ENCODE assay signal across 18 mouse cellular contexts in the genomic region with DNA sequence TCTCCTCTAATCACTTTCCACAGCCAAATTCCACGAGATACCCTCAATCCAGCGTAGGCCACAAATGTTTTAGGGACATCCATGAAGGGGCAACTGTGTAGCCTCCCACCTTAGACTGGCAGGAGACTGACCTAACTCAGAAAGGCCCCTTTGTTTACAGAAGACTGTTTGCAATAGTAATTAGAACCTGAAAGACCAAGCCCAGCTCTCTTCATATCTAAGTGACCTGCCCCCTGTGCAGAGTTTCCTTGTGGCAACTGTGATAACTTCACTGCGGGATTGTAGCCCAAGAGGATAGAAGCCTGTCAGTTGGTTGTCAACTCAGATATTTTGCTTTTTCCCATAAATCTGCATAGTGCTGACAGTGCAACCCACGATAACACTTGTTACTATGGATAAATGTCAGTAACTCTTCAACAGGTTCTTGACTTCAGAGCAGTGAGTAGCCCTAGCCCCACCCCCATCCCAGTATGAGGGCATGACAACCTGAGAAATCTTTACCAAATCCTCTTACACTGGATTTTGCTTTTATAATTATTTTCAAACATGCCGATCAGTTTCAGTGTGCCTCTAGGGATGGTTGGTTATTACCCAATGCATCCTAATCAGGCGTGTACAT.
A peak's percentile ranks its signal among the peaks of the same experiment; 100 is the strongest.
DNase-seq lines count a peak whose midpoint lies in the region; ATAC-seq and TF ChIP-seq lines count a peak whose summit lies in the region.
"Had no signal": no experiment of that assay in that cellular context is flagged by ENCODE, and none has a peak within 500 bp of the region (broad histone marks: within the 10 kb centered on the region; RNA-seq: fewer than 3 reads in every experiment).

No protein-coding gene starts in this region.

- H3K4me3 ChIP-seq in forebrain, embryonic 11.5 days (ENCODE audit: low read depth, low read length) = no peak overlapping the region
- H3K4me3 ChIP-seq in forebrain, embryonic 14.5 days (ENCODE audit: low read depth, low read length) = no peak overlapping the region
- no peak overlapping the region for H3K4me3 ChIP-seq in hindbrain, embryonic 14.5 days (replicated peaks; ENCODE audit: low read length)
- H3K4me3 ChIP-seq in midbrain, embryonic 15.5 days = no peak overlapping the region
- H3K4me3 ChIP-seq: forebrain, embryonic 15.5 days; gastrocnemius, adult 2 months had no signal

- no peak overlapping the region for H3K4me2 ChIP-seq in forebrain, embryonic 11.5 days (ENCODE audit: low read depth, low read length, severe bottlenecking)
- no peak overlapping the region for H3K4me2 ChIP-seq in forebrain, embryonic 14.5 days (ENCODE audit: low read length)
- H3K4me2 ChIP-seq in hindbrain, embryonic 14.5 days (replicated peaks) = no peak overlapping the region
- no peak overlapping the region for H3K4me2 ChIP-seq in midbrain, embryonic 15.5 days
- H3K4me2 ChIP-seq: forebrain, embryonic 15.5 days had no signal

- peak; percentile 63 for ATAC-seq in forebrain, embryonic 11.5 days (replicated peaks; ENCODE audit: low FRiP score)
- no peak for ATAC-seq in forebrain, embryonic 14.5 days
- peak; percentile 46; the same call in 1 of the 2 replicates for ATAC-seq in hindbrain, embryonic 14.5 days (ENCODE audit: low FRiP score)
- ATAC-seq in midbrain, embryonic 15.5 days (replicated peaks) = peak; percentile 72
- ATAC-seq: activated CD4-positive, CD25-positive, alpha-beta regulatory T cell, adult 4 months had no signal

- DNase-seq in forebrain, embryonic 11.5 days (ENCODE audit: low spot score) = peak; percentile 37
- DNase-seq in forebrain, embryonic 14.5 days (ENCODE audit: low spot score) = no peak
- DNase-seq in brain, embryonic 14.5 days (ENCODE audit: low read depth) = peak; percentile 32
- DNase-seq in hindbrain, embryonic 14.5 days (ENCODE audit: low spot score) = no peak
- DNase-seq in MN1 (ENCODE audit: low spot score) = no peak
- no peak for DNase-seq in natural killer cell, adult 2 months (ENCODE audit: low spot score in 2 of 2)
- DNase-seq in adrenal gland, postnatal 10 days = no peak
- DNase-seq: cerebellum, postnatal 25 days; gastrocnemius, adult 2 months; heart, adult 18-20 months; kidney, postnatal 4 days; layer of hippocampus, postnatal 36 days; lung, adult 2 months; lung, postnatal 4 days; thymus, adult 2 months had no signal

- no peaks in the 10 kb centered on the region; the same call in 1 of the 2 replicates for H3K36me3 ChIP-seq in forebrain, embryonic 11.5 days (ENCODE audit: control insufficient read depth, insufficient read depth, low read length)
- H3K36me3 ChIP-seq in forebrain, embryonic 14.5 days (ENCODE audit: control insufficient read depth, insufficient read depth, low read length) = peaks cover 7% of the 10 kb centered on the region
- H3K36me3 ChIP-seq in hindbrain, embryonic 14.5 days (replicated peaks; ENCODE audit: control insufficient read depth, insufficient read depth) = no peaks in the 10 kb centered on the region; the same call in 1 of the 2 replicates
- H3K36me3 ChIP-seq in midbrain, embryonic 15.5 days (replicated peaks) = no peaks in the 10 kb centered on the region
- H3K36me3 ChIP-seq: forebrain, embryonic 15.5 days had no signal

- H3K4me1 ChIP-seq in forebrain, embryonic 11.5 days (replicated peaks; ENCODE audit: control insufficient read depth, insufficient read depth, low read length) = peaks cover 5% of the 10 kb centered on the region; the same call in 1 of the 2 replicates
- H3K4me1 ChIP-seq in forebrain, embryonic 14.5 days (ENCODE audit: control insufficient read depth, insufficient read depth, low read length) = 0 out of 2 replicates have a peak, but pooled peaks cover 3% of the 10 kb centered on the region
- peaks cover 25% of the 10 kb centered on the region for H3K4me1 ChIP-seq in hindbrain, embryonic 14.5 days (replicated peaks; ENCODE audit: control insufficient read depth, insufficient read depth, low read length)
- peaks cover 26% of the 10 kb centered on the region for H3K4me1 ChIP-seq in midbrain, embryonic 15.5 days

- TF ChIP-seq CTCF in brain, embryonic 14.5 days (IDR thresholded peaks at IDR 0.05; ENCODE audit: borderline replicate concordance, extremely low read depth, insufficient read depth, insufficient read length) = no peak

- no peaks in the 10 kb centered on the region for H3K27me3 ChIP-seq in forebrain, embryonic 11.5 days (ENCODE audit: control insufficient read depth, insufficient read depth, low read length)
- H3K27me3 ChIP-seq in forebrain, embryonic 14.5 days (replicated peaks; ENCODE audit: control insufficient read depth, insufficient read depth, low read length) = no peaks in the 10 kb centered on the region
- no peaks in the 10 kb centered on the region for H3K27me3 ChIP-seq in hindbrain, embryonic 14.5 days (ENCODE audit: control insufficient read depth, insufficient read depth, low read length)
- no peaks in the 10 kb centered on the region for H3K27me3 ChIP-seq in midbrain, embryonic 15.5 days (replicated peaks)
- H3K27me3 ChIP-seq: forebrain, embryonic 15.5 days had no signal

- no peak overlapping the region for H3K9ac ChIP-seq in forebrain, embryonic 11.5 days (ENCODE audit: low read length)
- no peak overlapping the region for H3K9ac ChIP-seq in forebrain, embryonic 14.5 days (ENCODE audit: low read length)
- H3K9ac ChIP-seq in hindbrain, embryonic 14.5 days = no peak overlapping the region
- no peak overlapping the region for H3K9ac ChIP-seq in midbrain, embryonic 15.5 days
- H3K9ac ChIP-seq: forebrain, embryonic 15.5 days had no signal

- H3K27ac ChIP-seq in forebrain, embryonic 11.5 days (ENCODE audit: low read depth, low read length) = no peak overlapping the region
- H3K27ac ChIP-seq in forebrain, embryonic 14.5 days (ENCODE audit: low read depth, low read length) = no peak overlapping the region
- H3K27ac ChIP-seq in hindbrain, embryonic 14.5 days = no peak overlapping the region
- no peak overlapping the region for H3K27ac ChIP-seq in midbrain, embryonic 15.5 days
- H3K27ac ChIP-seq: forebrain, embryonic 15.5 days; gastrocnemius, adult 2 months had no signal

- H3K9me3 ChIP-seq in forebrain, embryonic 11.5 days (ENCODE audit: control insufficient read depth, low read length) = no peaks in the 10 kb centered on the region
- no peaks in the 10 kb centered on the region for H3K9me3 ChIP-seq in forebrain, embryonic 14.5 days (replicated peaks; ENCODE audit: control insufficient read depth, low read length)
- H3K9me3 ChIP-seq in hindbrain, embryonic 14.5 days (ENCODE audit: control insufficient read depth, low read length) = no peaks in the 10 kb centered on the region
- H3K9me3 ChIP-seq in midbrain, embryonic 15.5 days = no peaks in the 10 kb centered on the region
- H3K9me3 ChIP-seq: forebrain, embryonic 15.5 days had no signal

- no peak for TF ChIP-seq POLR2A in brain, embryonic 14.5 days (IDR thresholded peaks at IDR 0.05; ENCODE audit: borderline replicate concordance, extremely low read depth, insufficient read depth, insufficient read length, poor library complexity, severe bottlenecking)

- 53% methylated on average over 6 of the region's 6 CpGs for WGBS in forebrain, embryonic 11.5 days
- 57% methylated on average over 6 of the region's 6 CpGs for whole genome bisulfite sequencing in forebrain, embryonic 14.5 days
- WGBS in hindbrain, embryonic 14.5 days = 46% methylated on average over 6 of the region's 6 CpGs
- 29% methylated on average over 6 of the region's 6 CpGs for WGBS in midbrain, embryonic 15.5 days

Comparison
In these comparisons a context has a peak if more than half of its experiments do, and no peak if none do; other contexts are left out.
1. DNase-seq: peak in forebrain, embryonic 11.5 days (single experiment) and brain, embryonic 14.5 days (single experiment); none in forebrain, embryonic 14.5 days (single experiment), hindbrain, embryonic 14.5 days (single experiment), MN1 (single experiment), natural killer cell, adult 2 months (0 of 2) and adrenal gland, postnatal 10 days (single experiment).